8 mouse cellular contexts compared by ENCODE assay signal in genomic region chr6:81817050-81817827, GRCm38 (mm10).
DNase-seq lines count a peak whose midpoint lies in the region; ATAC-seq lines count a peak whose summit lies in the region.

No protein-coding gene starts in this region.

- H3K9me3 ChIP-seq in forebrain, embryonic 14.5 days (replicated peaks; ENCODE audit: control insufficient read depth, low read length): no peaks in the 10 kb centered on the region

- no peaks in the 10 kb centered on the region for H3K36me3 ChIP-seq in forebrain, embryonic 14.5 days (ENCODE audit: control insufficient read depth, insufficient read depth, low read length)

- H3K4me2 ChIP-seq in forebrain, embryonic 14.5 days (ENCODE audit: low read length): no peak overlapping the region

- no peaks in the 10 kb centered on the region for H3K4me1 ChIP-seq in forebrain, embryonic 14.5 days (ENCODE audit: control insufficient read depth, insufficient read depth, low read length)

- WGBS in forebrain, embryonic 14.5 days: 77% methylated on average over 9 of the region's 9 CpGs

- H3K9ac ChIP-seq in forebrain, embryonic 14.5 days (ENCODE audit: low read length): no peak overlapping the region; the same call in 1 of the 2 replicates

- peak; percentile 5 for DNase-seq in thymus, postnatal 0 days (ENCODE audit: low spot score)
- DNase-seq in thymus, postnatal 14 days: no peak
- DNase-seq in c-Kit-positive CD71-positive TER-119-negative erythroid progenitor cells, embryonic 14.5 days (ENCODE audit: low read depth): peak; percentile 1
- peak; percentile 81 for DNase-seq in forebrain, embryonic 14.5 days (ENCODE audit: low spot score)
- DNase-seq in kidney, postnatal 4 days: peak; percentile 62 to 67
- DNase-seq in lung, postnatal 10 days: peak; percentile 32
- peak; percentile 66 for DNase-seq in right cerebral cortex, postnatal 14 days
- DNase-seq in spleen, postnatal 4 days (ENCODE audit: low spot score in 2 of 2): no peak

- no peak overlapping the region for H3K27ac ChIP-seq in forebrain, embryonic 14.5 days (ENCODE audit: low read depth, low read length)

- no peak overlapping the region for H3K4me3 ChIP-seq in forebrain, embryonic 14.5 days (ENCODE audit: low read depth, low read length)

- peak; percentile 87 for ATAC-seq in forebrain, embryonic 14.5 days

- no peaks in the 10 kb centered on the region for H3K27me3 ChIP-seq in forebrain, embryonic 14.5 days (replicated peaks; ENCODE audit: control insufficient read depth, insufficient read depth, low read length)

Comparison
In these comparisons a context has a peak if more than half of its experiments do, and no peak if none do; other contexts are left out.
1. DNase-seq: peak in thymus, postnatal 0 days (single experiment), c-Kit-positive CD71-positive TER-119-negative erythroid progenitor cells, embryonic 14.5 days (single experiment), forebrain, embryonic 14.5 days (single experiment), kidney, postnatal 4 days (2 of 2), lung, postnatal 10 days (single experiment) and right cerebral cortex, postnatal 14 days (single experiment); none in thymus, postnatal 14 days (single experiment) and spleen, postnatal 4 days (0 of 2).